Mouse (Mus musculus): ENCODE data around the gene Fer1l4. TPM values are rescaled to one million over a fixed set of nuclear protein-coding genes. Genes with fewer than 3 reads are reported as not detected.

Gene Fer1l4
- polyA plus RNA-seq (2014; fragmentation: Nextera tagmentation; extraction: Ambion mirVana): not detected in 2 replicates

DNA sequence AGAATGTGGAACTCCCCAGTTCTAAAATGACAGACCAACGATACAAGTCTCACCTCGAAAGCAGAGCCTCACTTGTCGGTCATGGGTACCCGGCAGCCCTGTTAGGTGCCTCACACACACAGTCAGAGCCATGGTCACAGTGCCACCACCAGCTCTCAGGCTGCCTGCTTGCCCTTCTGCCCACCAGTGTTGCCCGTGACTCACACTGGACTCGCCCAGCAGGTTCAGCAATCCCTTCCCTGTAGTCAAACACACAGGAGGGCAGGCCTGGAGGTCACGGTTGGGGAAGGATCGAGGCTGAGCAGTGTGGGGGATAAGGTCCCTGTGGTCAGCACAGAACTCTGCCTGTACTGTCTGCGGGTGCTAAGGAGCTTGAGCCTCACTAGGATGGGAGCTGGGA is at the start of gene Fer1l4:
Gene Fer1l4, minus strand, starts transcription at position 132 of the 400 bp plus-strand sequence.
- DNase-seq (ENCODE audit: low spot score) (no peak), ATAC-seq (no peak)
- Histone ChIP-seq H3K4me3 (ENCODE audit: low read depth, low read length) (no peak within 1 kb of the TSS), H3K4me2 (ENCODE audit: low read length) (no peak within 1 kb of the TSS), H3K36me3 (ENCODE audit: control insufficient read depth, insufficient read depth, low read length) (no peaks in the 10 kb centered on the region), H3K9me3 (replicated peaks; ENCODE audit: control insufficient read depth, low read length) (no peaks in the 10 kb centered on the region), H3K27ac (ENCODE audit: low read depth, low read length) (no peak within 1 kb of the TSS), H3K9ac (ENCODE audit: low read length) (no peak within 1 kb of the TSS), H3K27me3 (replicated peaks; ENCODE audit: control insufficient read depth, insufficient read depth, low read length) (no peaks in the 10 kb centered on the region), H3K4me1 (ENCODE audit: control insufficient read depth, insufficient read depth, low read length) (no peaks in the 10 kb centered on the region)
- WGBS: 78% methylated on average over 9 of the region's 9 CpGs

DNA sequence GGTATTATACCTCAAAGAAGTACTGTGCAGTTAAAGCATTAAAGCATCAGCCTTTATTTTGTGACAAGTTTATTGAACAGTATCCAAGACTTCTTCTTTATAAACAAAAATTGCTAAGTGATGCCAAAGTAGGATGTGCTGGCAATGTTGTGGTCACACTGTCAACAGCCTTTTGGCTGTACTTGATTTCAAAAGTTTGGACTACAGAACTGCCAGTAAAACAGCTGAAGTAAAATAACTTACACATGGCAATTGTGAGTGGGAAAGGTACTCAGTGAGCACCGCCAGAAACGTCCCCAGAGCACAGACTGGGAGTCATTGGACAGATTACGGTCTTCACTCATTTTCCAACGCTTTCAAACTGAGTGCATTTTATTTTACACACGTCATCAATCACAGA is 39.2 kb upstream of the Fer1l4 start:
- Histone ChIP-seq H3K27me3 (replicated peaks; ENCODE audit: control insufficient read depth, insufficient read depth, low read length) (no peaks in the 10 kb centered on the region), H3K4me2 (ENCODE audit: low read length) (no peak overlapping the region), H3K36me3 (ENCODE audit: control insufficient read depth, insufficient read depth, low read length) (peaks cover 32% of the 10 kb centered on the region), H3K9ac (ENCODE audit: low read length) (no peak overlapping the region), H3K4me1 (ENCODE audit: control insufficient read depth, insufficient read depth, low read length) (no peaks in the 10 kb centered on the region; the same call in 1 of the 2 replicates), H3K9me3 (replicated peaks; ENCODE audit: control insufficient read depth, low read length) (no peaks in the 10 kb centered on the region), H3K27ac (ENCODE audit: low read depth, low read length) (no peak overlapping the region), H3K4me3 (ENCODE audit: low read depth, low read length) (no peak overlapping the region)
- no peak for DNase-seq (ENCODE audit: low spot score)
- no peak for ATAC-seq
- WGBS: 80% methylated on average over 5 of the region's 5 CpGs

- H3K4me1 ChIP-seq (ENCODE audit: control insufficient read depth, insufficient read depth, low read length): no peaks in the 10 kb centered on the region; the same call in 1 of the 2 replicates
- peaks cover 12% of the 10 kb centered on the region for H3K36me3 ChIP-seq (ENCODE audit: control insufficient read depth, insufficient read depth, low read length)
- no peaks in the 10 kb centered on the region for H3K9me3 ChIP-seq (replicated peaks; ENCODE audit: control insufficient read depth, low read length)
- no peak overlapping the region for H3K9ac ChIP-seq (ENCODE audit: low read length)
- no peak overlapping the region for H3K27ac ChIP-seq (ENCODE audit: low read depth, low read length)
- WGBS: 31% methylated on average over 1 of the region's 1 CpGs
- DNase-seq (ENCODE audit: low spot score) (peak; percentile 48), ATAC-seq (peak; percentile 15; the same call in 1 of the 2 replicates)
- H3K27me3 ChIP-seq (replicated peaks; ENCODE audit: control insufficient read depth, insufficient read depth, low read length): no peaks in the 10 kb centered on the region
- H3K4me2 ChIP-seq (ENCODE audit: low read length): no peak overlapping the region
- no peak overlapping the region for H3K4me3 ChIP-seq (ENCODE audit: low read depth, low read length)
These were observed 37.1 kb upstream of the Fer1l4 start for GRCm38 (mm10) chr2:156089799-156090198.

GRCm38 (mm10) chr2:156087391-156088110 is 34.8 kb upstream of the Fer1l4 start:
- Histone ChIP-seq H3K36me3 (ENCODE audit: control insufficient read depth, insufficient read depth, low read length) (peaks cover 6% of the 10 kb centered on the region), H3K4me3 (ENCODE audit: low read depth, low read length) (no peak overlapping the region), H3K27me3 (replicated peaks; ENCODE audit: control insufficient read depth, insufficient read depth, low read length) (no peaks in the 10 kb centered on the region), H3K4me1 (ENCODE audit: control insufficient read depth, insufficient read depth, low read length) (no peaks in the 10 kb centered on the region; the same call in 1 of the 2 replicates), H3K9me3 (replicated peaks; ENCODE audit: control insufficient read depth, low read length) (no peaks in the 10 kb centered on the region), H3K9ac (ENCODE audit: low read length) (no peak overlapping the region), H3K27ac (ENCODE audit: low read depth, low read length) (no peak overlapping the region), H3K4me2 (ENCODE audit: low read length) (no peak overlapping the region)
- WGBS: 90% methylated on average over 7 of the region's 7 CpGs
- no peak for DNase-seq (ENCODE audit: low spot score)
- ATAC-seq: no peak

DNA sequence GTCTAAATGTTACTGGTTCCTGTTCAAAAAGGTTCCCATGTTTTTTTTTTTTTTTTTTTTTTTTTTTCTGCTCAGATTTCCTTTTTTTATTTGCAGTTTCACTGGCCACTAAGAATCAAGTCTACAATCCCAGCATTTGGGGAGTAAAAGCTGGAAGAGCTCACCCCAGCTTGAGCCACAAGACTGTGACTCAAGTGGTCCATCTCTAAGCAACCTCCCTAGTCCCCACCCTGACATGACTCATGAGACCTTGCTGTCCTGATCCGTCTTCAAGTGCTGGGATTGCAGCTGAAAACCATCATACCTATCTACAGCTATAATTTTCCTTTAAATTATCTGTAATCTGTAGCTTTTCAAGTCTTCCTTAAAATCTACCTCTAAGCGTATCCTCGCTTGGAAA is 31.8 kb upstream of the Fer1l4 start:
- Histone ChIP-seq H3K27me3 (replicated peaks; ENCODE audit: control insufficient read depth, insufficient read depth, low read length) (no peaks in the 10 kb centered on the region), H3K27ac (ENCODE audit: low read depth, low read length) (no peak overlapping the region), H3K4me2 (ENCODE audit: low read length) (no peak overlapping the region), H3K4me1 (ENCODE audit: control insufficient read depth, insufficient read depth, low read length) (no peaks in the 10 kb centered on the region), H3K36me3 (ENCODE audit: control insufficient read depth, insufficient read depth, low read length) (peaks cover 1% of the 10 kb centered on the region), H3K9me3 (replicated peaks; ENCODE audit: control insufficient read depth, low read length) (no peaks in the 10 kb centered on the region), H3K9ac (ENCODE audit: low read length) (no peak overlapping the region), H3K4me3 (ENCODE audit: low read depth, low read length) (no peak overlapping the region)
- DNase-seq (ENCODE audit: low spot score) (no peak), ATAC-seq (no peak)
- 94% methylated on average over 3 of the region's 3 CpGs for WGBS

DNA sequence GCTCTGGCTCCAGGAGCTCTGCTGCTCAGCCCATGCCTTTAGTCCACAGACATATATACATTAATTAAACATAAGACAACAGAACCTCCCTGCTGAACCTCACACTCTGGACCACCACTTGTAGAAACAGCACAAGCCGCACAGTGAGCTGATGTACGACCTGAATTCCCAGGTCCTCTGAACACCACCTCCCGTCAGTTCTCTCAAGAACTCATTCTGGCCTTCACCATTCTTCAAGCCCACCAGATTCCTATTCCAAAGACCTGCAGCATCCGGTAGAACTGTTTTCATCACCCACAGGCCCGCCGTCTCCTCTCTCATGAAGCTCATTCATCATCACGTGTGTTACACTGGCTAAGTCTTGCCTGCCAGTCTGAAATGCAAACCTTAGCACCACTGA is 27.6 kb upstream of the Fer1l4 start:
- Histone ChIP-seq H3K27me3 (replicated peaks; ENCODE audit: control insufficient read depth, insufficient read depth, low read length) (no peaks in the 10 kb centered on the region), H3K4me3 (ENCODE audit: low read depth, low read length) (no peak overlapping the region), H3K9me3 (replicated peaks; ENCODE audit: control insufficient read depth, low read length) (no peaks in the 10 kb centered on the region), H3K27ac (ENCODE audit: low read depth, low read length) (no peak overlapping the region), H3K9ac (ENCODE audit: low read length) (no peak overlapping the region), H3K36me3 (ENCODE audit: control insufficient read depth, insufficient read depth, low read length) (peaks cover 39% of the 10 kb centered on the region), H3K4me2 (ENCODE audit: low read length) (no peak overlapping the region), H3K4me1 (ENCODE audit: control insufficient read depth, insufficient read depth, low read length) (no peaks in the 10 kb centered on the region)
- WGBS: 89% methylated on average over 7 of the region's 7 CpGs
- ATAC-seq: no peak
- DNase-seq (ENCODE audit: low spot score): no peak

GRCm38 (mm10) chr2:156079674-156080073 is 26.9 kb upstream of the Fer1l4 start:
- Histone ChIP-seq H3K4me3 (ENCODE audit: low read depth, low read length) (no peak overlapping the region), H3K9ac (ENCODE audit: low read length) (no peak overlapping the region), H3K27ac (ENCODE audit: low read depth, low read length) (no peak overlapping the region), H3K4me2 (ENCODE audit: low read length) (no peak overlapping the region), H3K27me3 (replicated peaks; ENCODE audit: control insufficient read depth, insufficient read depth, low read length) (no peaks in the 10 kb centered on the region), H3K4me1 (ENCODE audit: control insufficient read depth, insufficient read depth, low read length) (no peaks in the 10 kb centered on the region), H3K9me3 (replicated peaks; ENCODE audit: control insufficient read depth, low read length) (no peaks in the 10 kb centered on the region), H3K36me3 (ENCODE audit: control insufficient read depth, insufficient read depth, low read length) (peaks cover 46% of the 10 kb centered on the region)
- DNase-seq (ENCODE audit: low spot score): no peak
- no peak for ATAC-seq
- 52% methylated on average over 4 of the region's 4 CpGs for WGBS

GRCm38 (mm10) chr2:156079183-156079560 is 26.4 kb upstream of the Fer1l4 start:
- WGBS: 91% methylated on average over 8 of the region's 8 CpGs
- Histone ChIP-seq H3K9me3 (replicated peaks; ENCODE audit: control insufficient read depth, low read length) (no peaks in the 10 kb centered on the region), H3K27ac (ENCODE audit: low read depth, low read length) (no peak overlapping the region), H3K36me3 (ENCODE audit: control insufficient read depth, insufficient read depth, low read length) (peaks cover 51% of the 10 kb centered on the region), H3K27me3 (replicated peaks; ENCODE audit: control insufficient read depth, insufficient read depth, low read length) (no peaks in the 10 kb centered on the region), H3K9ac (ENCODE audit: low read length) (no peak overlapping the region), H3K4me1 (ENCODE audit: control insufficient read depth, insufficient read depth, low read length) (no peaks in the 10 kb centered on the region), H3K4me2 (ENCODE audit: low read length) (no peak overlapping the region), H3K4me3 (ENCODE audit: low read depth, low read length) (no peak overlapping the region)
- DNase-seq (ENCODE audit: low spot score) (no peak), ATAC-seq (no peak)

GRCm38 (mm10) chr2:156078421-156079182 is 25.9 kb upstream of the Fer1l4 start:
- 90% methylated on average over 16 of the region's 16 CpGs for WGBS

More at GRCm38 (mm10) chr2:156078421-156079182, 25.9 kb upstream of the Fer1l4 start:
- H3K9me3 ChIP-seq (replicated peaks; ENCODE audit: control insufficient read depth, low read length): no peaks in the 10 kb centered on the region
- no peak overlapping the region for H3K27ac ChIP-seq (ENCODE audit: low read depth, low read length)
- H3K27me3 ChIP-seq (replicated peaks; ENCODE audit: control insufficient read depth, insufficient read depth, low read length): no peaks in the 10 kb centered on the region
- no peak for ATAC-seq
- no peak overlapping the region for H3K4me2 ChIP-seq (ENCODE audit: low read length)
- H3K4me1 ChIP-seq (ENCODE audit: control insufficient read depth, insufficient read depth, low read length): no peaks in the 10 kb centered on the region
- no peak for DNase-seq (ENCODE audit: low spot score)
- no peak overlapping the region for H3K9ac ChIP-seq (ENCODE audit: low read length)
- no peak overlapping the region for H3K4me3 ChIP-seq (ENCODE audit: low read depth, low read length)
- peaks cover 57% of the 10 kb centered on the region for H3K36me3 ChIP-seq (ENCODE audit: control insufficient read depth, insufficient read depth, low read length)
